Mouse (Mus musculus): ENCODE results near the gene Islr.

- TF ChIP-seq CTCF (IDR thresholded peaks at IDR 0.05; ENCODE audit: low read depth) (no peak), EP300 (IDR thresholded peaks at IDR 0.05; ENCODE audit: low read depth) (no peak)
Observed at GRCm38 (mm10) chr9:58163146-58163545, 41.0 kb downstream of the Islr start.

Data from liver, postnatal 0 days (tissue).